28 mouse cellular contexts compared by ENCODE assay signal in the genomic region with DNA sequence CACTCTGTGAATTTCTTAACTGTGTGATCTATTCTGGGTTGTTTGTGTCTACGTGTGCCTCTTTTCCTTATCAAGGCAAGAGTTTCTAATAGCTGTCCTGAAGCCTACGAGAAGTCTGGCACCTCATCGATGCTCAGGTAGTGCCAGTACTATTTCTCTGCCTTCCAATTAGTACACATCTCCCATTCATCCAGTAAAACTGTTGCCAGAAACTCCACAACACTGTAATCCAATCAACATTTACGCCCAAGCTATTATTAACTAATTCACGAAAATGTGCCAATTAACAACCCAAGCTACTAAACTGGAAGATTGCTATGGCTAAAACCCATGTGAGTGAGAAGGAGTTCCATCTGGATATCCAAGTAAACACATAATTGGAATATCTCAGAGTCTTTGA.
"Had no signal": no experiment of that assay in that cellular context is flagged by ENCODE, and none has a peak within 500 bp of the region (broad histone marks: within the 10 kb centered on the region; RNA-seq: fewer than 3 reads in every experiment).

No protein-coding gene starts in this region.

- ATAC-seq: hindbrain, embryonic 16.5 days; inflammation-experienced regulatory T-cells, adult 6 months; intestine, embryonic 15.5 days; intestine, postnatal 0 days; liver, embryonic 12.5 days had no signal

- H3K9me3 ChIP-seq: heart, embryonic 10.5 days; heart, embryonic 12.5 days; hindbrain, embryonic 10.5 days; hindbrain, embryonic 12.5 days; intestine, embryonic 15.5 days; kidney, embryonic 15.5 days; limb, embryonic 13.5 days; limb, embryonic 15.5 days; liver, embryonic 12.5 days had no signal

- H3K36me3 ChIP-seq: heart, embryonic 10.5 days; heart, embryonic 12.5 days; hindbrain, embryonic 10.5 days; hindbrain, embryonic 12.5 days; intestine, embryonic 15.5 days; kidney, embryonic 15.5 days; limb, embryonic 13.5 days; limb, embryonic 15.5 days; liver, embryonic 12.5 days had no signal

- H3K27ac ChIP-seq: gastrocnemius, adult 2 months; heart, embryonic 10.5 days; hindbrain, embryonic 10.5 days; hindbrain, embryonic 12.5 days; hindbrain, embryonic 14.5 days; intestine, embryonic 15.5 days; kidney, embryonic 15.5 days; kidney, postnatal 0 days; limb, embryonic 13.5 days; limb, embryonic 15.5 days; liver, embryonic 12.5 days; liver, embryonic 14.5 days had no signal

- H3K9ac ChIP-seq: heart, embryonic 12.5 days; hindbrain, embryonic 12.5 days; hindbrain, embryonic 14.5 days; intestine, embryonic 15.5 days; kidney, embryonic 15.5 days; limb, embryonic 13.5 days; limb, embryonic 15.5 days; liver, embryonic 12.5 days; liver, embryonic 14.5 days had no signal

- H3K27me3 ChIP-seq: heart, embryonic 12.5 days; hindbrain, embryonic 12.5 days; intestine, embryonic 15.5 days; kidney, embryonic 15.5 days; limb, embryonic 13.5 days; limb, embryonic 15.5 days; liver, embryonic 12.5 days had no signal

- DNase-seq: gastrocnemius, adult 2 months; gastrocnemius, postnatal 10 days; gastrocnemius, postnatal 25 days; heart, adult 18-20 months; heart, postnatal 10 days; heart, postnatal 4 days; kidney, adult 18-20 months; kidney, adult 9 months; kidney, postnatal 14 days; kidney, postnatal 36 days; layer of hippocampus, adult 9-11 months; layer of hippocampus, postnatal 36 days; left cerebral cortex, postnatal 4 days had no signal

- H3K4me2 ChIP-seq: heart, embryonic 12.5 days; hindbrain, embryonic 12.5 days; hindbrain, embryonic 14.5 days; intestine, embryonic 15.5 days; kidney, embryonic 15.5 days; limb, embryonic 13.5 days; limb, embryonic 15.5 days; liver, embryonic 12.5 days had no signal

- H3K4me1 ChIP-seq: heart, embryonic 10.5 days; heart, embryonic 12.5 days; hindbrain, embryonic 10.5 days; hindbrain, embryonic 12.5 days; intestine, embryonic 15.5 days; kidney, embryonic 15.5 days; limb, embryonic 15.5 days; liver, embryonic 12.5 days had no signal

- H3K4me3 ChIP-seq: gastrocnemius, adult 2 months; heart, embryonic 10.5 days; heart, embryonic 12.5 days; hindbrain, embryonic 10.5 days; hindbrain, embryonic 12.5 days; intestine, embryonic 15.5 days; kidney, embryonic 15.5 days; limb, embryonic 13.5 days; limb, embryonic 15.5 days; liver, embryonic 12.5 days had no signal
